Mouse (Mus musculus) stomach, postnatal 0 days (tissue): ENCODE measurements around the gene Cct5. TPM values are rescaled to one million over a fixed set of nuclear protein-coding genes. Genes with fewer than 3 reads are reported as not detected.

Experiments used
- ATAC-seq: fragments of 200-750 bp; cut with Nextera tagmentation; 2 replicates; pipeline ENCODE4 v1.8.0; 2017; ENCODE audit not compliant: low FRiP score, low TSS enrichment
- DNase-seq: peaks from one replicate; pipeline ENCODE4 v3.0.0-alpha.2; 2016; ENCODE audit warnings: low spot score
- H3K27ac ChIP-seq: fragments of 300-500 bp; sonication (generic); replicated peaks from 2 replicates; pipeline ENCODE4 v1.5.1; 2014; ENCODE audit warnings: mild to moderate bottlenecking, control low read depth
- H3K27me3 ChIP-seq: fragments of 300-500 bp; sonication (generic); 2 replicates; pipeline ENCODE4 v1.6.1; 2014; ENCODE audit warnings: low read length; ENCODE audit not compliant: control insufficient read depth, insufficient read depth
- H3K36me3 ChIP-seq: fragments of 300-500 bp; sonication (generic); 2 replicates; pipeline ENCODE4 v1.6.1; 2014; ENCODE audit warnings: low read length, mixed read lengths; ENCODE audit not compliant: control insufficient read depth, insufficient read depth
- H3K4me1 ChIP-seq: fragments of 300-500 bp; sonication (generic); replicated peaks from 2 replicates; pipeline ENCODE4 v1.6.1; 2014; ENCODE audit warnings: antibody characterized with exemption; ENCODE audit not compliant: control insufficient read depth, insufficient read depth
- H3K4me2 ChIP-seq: fragments of 300-500 bp; sonication (generic); replicated peaks from 2 replicates; pipeline ENCODE4 v1.6.1; 2014; ENCODE audit warnings: low read depth, mild to moderate bottlenecking, control low read depth, moderate library complexity
- H3K4me3 ChIP-seq: fragments of 300-500 bp; sonication (generic); 2 replicates; pipeline ENCODE4 v1.5.1; 2014; ENCODE audit warnings: low read depth, low read length, control low read depth
- H3K9ac ChIP-seq: fragments of 300-500 bp; sonication (generic); 2 replicates; pipeline ENCODE4 v1.6.1; 2014; ENCODE audit warnings: mild to moderate bottlenecking, low read length, control low read depth, mixed read lengths
- H3K9me3 ChIP-seq: fragments of 300-500 bp; sonication (generic); 2 replicates; pipeline ENCODE4 v1.6.1; 2016; ENCODE audit warnings: low read length; ENCODE audit not compliant: control insufficient read depth
- CTCF ChIP-seq: IDR thresholded peaks from 2 replicates; pipeline ENCODE4 v1.5.1; 2016; ENCODE audit warnings: antibody characterized with exemption, low read depth, mild to moderate bottlenecking, moderate library complexity
- EP300 ChIP-seq: optimal IDR thresholded peaks from 2 replicates; pipeline ENCODE3; 2016; ENCODE audit warnings: antibody characterized with exemption
- WGBS: fragments of 180-500 bp; shearing (Covaris S2); extraction: QIAGEN DNeasy Blood & Tissue Kit; methylation state at CpG from one replicate; pipeline ENCODE4 v1.1.7; 2014; 5-methylcytosine and 5-hydroxymethylcytosine counted together
- polyA plus RNA-seq: library from polyadenylated mRNA; unstranded; fragments of >200 nt; fragmentation: Nextera tagmentation; extraction: Ambion mirVana; gene quantifications from 2 replicates; pipeline ENCODE4 v1.2.1, GENCODE M21; 2015

Gene Cct5
- polyA plus RNA-seq, 1 experiment from 2014 or later, result 248 TPM

GRCm38 (mm10) chr15:31543246-31543645 is 58.4 kb downstream of the Cct5 start:
- H3K9me3 ChIP-seq, result no peaks in the 10 kb centered on the region
- H3K4me3 ChIP-seq, result no peak overlapping the region
- H3K36me3 ChIP-seq, result no peaks in the 10 kb centered on the region
- DNase-seq (no peak), ATAC-seq (no peak)
- TF ChIP-seq EP300, result no peak
- 14% methylated on average over 3 of the region's 3 CpGs for WGBS
- H3K9ac ChIP-seq, result no peak overlapping the region
- 0 out of 2 replicates have a peak overlapping the region, but pooled peaks have one; percentile 3 for H3K4me2 ChIP-seq
- H3K4me1 ChIP-seq, result no peaks in the 10 kb centered on the region; the same call in 1 of the 2 replicates
- H3K27me3 ChIP-seq, result no peaks in the 10 kb centered on the region
- no peak overlapping the region for H3K27ac ChIP-seq

- no peak overlapping the region for H3K27ac ChIP-seq
- DNase-seq, result peak; percentile 31
- no peak for TF ChIP-seq CTCF
- TF ChIP-seq EP300, result no peak
Measured at GRCm38 (mm10) chr15:31542013-31542958, 59.3 kb downstream of the Cct5 start.

More at GRCm38 (mm10) chr15:31542013-31542958, 59.3 kb downstream of the Cct5 start:
- peak overlapping the region; percentile 3; the same call in 1 of the 2 replicates for H3K4me2 ChIP-seq
- H3K27me3 ChIP-seq, result no peaks in the 10 kb centered on the region
- H3K4me1 ChIP-seq, result no peaks in the 10 kb centered on the region; the same call in 1 of the 2 replicates
- H3K9me3 ChIP-seq, result no peaks in the 10 kb centered on the region
- H3K36me3 ChIP-seq, result no peaks in the 10 kb centered on the region
- ATAC-seq, result peak; percentile 48
- H3K4me3 ChIP-seq, result no peak overlapping the region
- 13% methylated on average over 10 of the region's 10 CpGs for WGBS
- H3K9ac ChIP-seq, result no peak overlapping the region

Other genes with a start within 250 kb of the Cct5 start
- 0.27 and 0.41 TPM in 2 replicates for gene Ankrd33b, start 234.1 kb downstream of the Cct5 start, polyA plus RNA-seq
- gene Ropn1l, start 148.1 kb downstream of the Cct5 start, polyA plus RNA-seq, result 1.4 and 1.8 TPM in 2 replicates
- 12.6 and 12.9 TPM in 2 replicates for gene March6, start 70.8 kb downstream of the Cct5 start, polyA plus RNA-seq
- gene Cmbl, start 36.4 kb downstream of the Cct5 start, polyA plus RNA-seq, result 37.8 and 38.2 TPM in 2 replicates
- gene Fam173b, start within 50 bp of the Cct5 start, polyA plus RNA-seq, result 9.9 and 10.4 TPM in 2 replicates